Comparison of ENCODE assay signal across 8 mouse cellular contexts in the genomic region with DNA sequence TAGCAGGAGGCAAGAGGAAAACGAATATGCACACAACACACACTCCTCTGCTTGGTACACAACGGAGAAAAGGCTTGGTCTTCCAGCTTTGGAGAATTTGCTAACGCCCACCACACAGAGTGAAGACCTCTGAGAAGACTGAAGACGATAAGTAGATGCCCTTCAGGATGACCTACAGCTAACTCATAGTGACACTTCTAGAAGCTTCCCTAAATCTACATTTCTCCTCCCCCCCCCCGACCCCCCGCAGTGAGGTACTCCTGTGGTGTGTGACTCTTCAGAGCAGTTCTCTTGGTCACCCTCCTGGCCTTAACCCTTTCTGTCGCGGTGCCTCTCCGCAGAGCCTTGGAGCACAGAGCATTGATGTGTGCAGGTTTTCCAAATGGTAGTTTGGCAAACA. TPM values are rescaled to one million over a fixed set of nuclear protein-coding genes. Genes with fewer than 3 reads are reported as not detected.
DNase-seq lines count a peak whose midpoint lies in the region; ATAC-seq and TF ChIP-seq lines count a peak whose summit lies in the region.

No protein-coding gene starts in this region.

- 26% methylated on average over 9 of the region's 9 CpGs for WGBS in heart, embryonic 10.5 days
- WGBS in hindbrain, embryonic 10.5 days: 31% methylated on average over 9 of the region's 9 CpGs

- H3K9me3 ChIP-seq in heart, embryonic 10.5 days: no peaks in the 10 kb centered on the region
- H3K9me3 ChIP-seq in E14TG2a.4 (ENCODE audit: low read length): no peaks in the 10 kb centered on the region
- no peaks in the 10 kb centered on the region for H3K9me3 ChIP-seq in hindbrain, embryonic 10.5 days

- H3K4me1 ChIP-seq in heart, embryonic 10.5 days: peaks cover 11% of the 10 kb centered on the region
- H3K4me1 ChIP-seq in E14TG2a.4 (replicated peaks; ENCODE audit: low read depth, low read length): peaks cover 14% of the 10 kb centered on the region
- H3K4me1 ChIP-seq in hindbrain, embryonic 10.5 days (replicated peaks): peaks cover 18% of the 10 kb centered on the region

- ATAC-seq in megakaryocyte progenitor cell, adult 5-6 weeks (replicated peaks; ENCODE audit: poor library complexity): 0 out of 2 replicates have a peak, but pooled peaks have one; percentile 6

- DNase-seq in heart, embryonic 10.5 days (ENCODE audit: low spot score): no peak
- DNase-seq in heart, adult 11 months: no peak
- DNase-seq in hindbrain, embryonic 10.5 days (ENCODE audit: low spot score): no peak
- no peak for DNase-seq in spleen, postnatal 4 days (ENCODE audit: low spot score in 2 of 2)
- DNase-seq in adrenal gland, postnatal 10 days: no peak
- no peak for DNase-seq in spleen, adult 12 weeks (ENCODE audit: low spot score)

- no peaks in the 10 kb centered on the region for H3K36me3 ChIP-seq in heart, embryonic 10.5 days
- no peaks in the 10 kb centered on the region for H3K36me3 ChIP-seq in E14TG2a.4 (ENCODE audit: insufficient read depth, low read length)
- H3K36me3 ChIP-seq in hindbrain, embryonic 10.5 days: no peaks in the 10 kb centered on the region

- peaks cover 52% of the 10 kb centered on the region for H3K27me3 ChIP-seq in heart, embryonic 10.5 days (ENCODE audit: insufficient read depth, poor library complexity, severe bottlenecking)
- H3K27me3 ChIP-seq in E14TG2a.4 (ENCODE audit: insufficient read depth, low read length): peaks cover 61% of the 10 kb centered on the region
- peaks cover 57% of the 10 kb centered on the region for H3K27me3 ChIP-seq in hindbrain, embryonic 10.5 days (ENCODE audit: insufficient read depth, poor library complexity, severe bottlenecking)

- peak overlapping the region; percentile 82; the same call in 1 of the 2 replicates for H3K4me3 ChIP-seq in heart, embryonic 10.5 days
- peak overlapping the region; percentile 81 for H3K4me3 ChIP-seq in E14TG2a.4 (replicated peaks; ENCODE audit: low read length)
- peak overlapping the region; percentile 86 for H3K4me3 ChIP-seq in hindbrain, embryonic 10.5 days

- TF ChIP-seq CTCF in E14TG2a.4 (conservative IDR thresholded peaks at IDR 0.05; ENCODE audit: low read length): no peak

- no peak overlapping the region for H3K27ac ChIP-seq in heart, embryonic 10.5 days
- H3K27ac ChIP-seq in hindbrain, embryonic 10.5 days: no peak overlapping the region

RNA-seq across cellular contexts. Expression of a gene that starts 0.5 kb away (rescaled TPM):
- polyA plus RNA-seq in heart, embryonic 10.5 days (2016; fragmentation: Nextera tagmentation; extraction: Ambion mirVana): 0.50 and 0.92 TPM in 2 replicates
- polyA plus RNA-seq in hindbrain, embryonic 10.5 days (2016; fragmentation: Nextera tagmentation; extraction: Ambion mirVana): 0.26 and 0.38 TPM in 2 replicates
- not detected in 2 replicates for total RNA-seq in megakaryocyte progenitor cell, adult 5-6 weeks (2015)
- total RNA-seq in megakaryocyte progenitor cell, adult 5-6 weeks (2017): 0.10 and 0.21 TPM in 2 replicates
- total RNA-seq in adrenal gland, postnatal 10 days (2021): 1 to 10 TPM; 4.6 to 5.2 TPM

RNA-seq across cellular contexts. Expression of a gene that starts 35.2 kb away (rescaled TPM):
- 0.80 and 1.1 TPM in 2 replicates for polyA plus RNA-seq in heart, embryonic 10.5 days (2016; fragmentation: Nextera tagmentation; extraction: Ambion mirVana)
- polyA plus RNA-seq in hindbrain, embryonic 10.5 days (2016; fragmentation: Nextera tagmentation; extraction: Ambion mirVana): 2.0 and 2.4 TPM in 2 replicates
- total RNA-seq in megakaryocyte progenitor cell, adult 5-6 weeks (2015): 3.8 and 5.2 TPM in 2 replicates
- 0.62 and 4.2 TPM in 2 replicates for total RNA-seq in megakaryocyte progenitor cell, adult 5-6 weeks (2017)
- 1 to 10 TPM; 3.0 to 3.8 TPM for total RNA-seq in adrenal gland, postnatal 10 days (2021)

RNA-seq across cellular contexts. Expression of a gene that starts 35.3 kb away (rescaled TPM):
- polyA plus RNA-seq in heart, embryonic 10.5 days (2016; fragmentation: Nextera tagmentation; extraction: Ambion mirVana): 5.9 and 7.7 TPM in 2 replicates
- polyA plus RNA-seq in hindbrain, embryonic 10.5 days (2016; fragmentation: Nextera tagmentation; extraction: Ambion mirVana): 5.6 and 7.5 TPM in 2 replicates
- total RNA-seq in megakaryocyte progenitor cell, adult 5-6 weeks (2015): 3.4 and 6.0 TPM in 2 replicates
- total RNA-seq in megakaryocyte progenitor cell, adult 5-6 weeks (2017): 6.6 TPM in 2 replicates
- 1 to 10 TPM; 2.8 to 5.5 TPM for total RNA-seq in adrenal gland, postnatal 10 days (2021)

Comparison
In these comparisons a context has a peak if more than half of its experiments do, and no peak if none do; other contexts are left out.
1. RNA of a gene that starts 0.5 kb away (total RNA-seq): 4.6 to 5.2 TPM in adrenal gland, postnatal 10 days; 0.10 to 0.21 TPM in megakaryocyte progenitor cell, adult 5-6 weeks; every median in the first group is over 4 times any median in the second.
2. Peak in every context shown above with its lines, with median percentiles within 50 percentile points of each other: H3K4me3 ChIP-seq.